Mouse (Mus musculus) right cerebral cortex, postnatal 25 days (tissue): ENCODE measurements at regions not wholly inside any gene's neighbourhood (a gene's known extent, or its start where the extent isn't known, plus 50 kb on each side); places are given as distances from the start of the nearest gene placed in this dataset.

ENCODE experiments used
- DNase-seq: peaks from one replicate; pipeline ENCODE4 v3.0.0; 2022

GRCm38 (mm10) chr4:97132650-97133049 lies 50.3 kb downstream of the Gm10192 start:
- no peak for DNase-seq

- DNase-seq = peak; percentile 35
Observed at GRCm38 (mm10) chr4:97127780-97128179, 55.2 kb downstream of the Gm10192 start.

GRCm38 (mm10) chr4:97123861-97124260 lies 59.1 kb downstream of the Gm10192 start:
- DNase-seq = no peak

- DNase-seq = no peak
Observed at GRCm38 (mm10) chr4:97121952-97122351, 61.0 kb downstream of the Gm10192 start.

DNA sequence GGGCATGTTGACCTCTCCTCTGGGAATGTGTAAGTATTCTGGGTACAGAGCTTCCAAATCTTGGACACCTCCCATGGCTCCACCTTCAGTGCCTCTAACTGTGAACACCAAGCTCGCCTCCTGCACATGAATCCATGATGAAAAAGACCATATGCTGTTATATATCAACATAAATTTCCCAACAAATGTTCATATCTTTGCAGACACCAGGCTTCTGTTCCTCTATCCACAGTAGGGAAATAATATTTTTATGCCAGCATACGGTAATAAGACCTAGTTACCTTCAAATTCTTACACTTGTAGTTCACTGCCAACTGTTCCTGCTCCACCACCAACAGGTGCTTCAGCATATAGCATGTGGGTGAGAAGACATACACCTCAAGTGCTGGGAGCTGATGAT lies 63.5 kb downstream of the Gm10192 start:
- DNase-seq = peak; percentile 4

GRCm38 (mm10) chr4:97117016-97117415 lies 66.0 kb downstream of the Gm10192 start:
- DNase-seq = no peak

- DNase-seq = no peak
Observed at GRCm38 (mm10) chr4:97102752-97103052, 80.3 kb downstream of the Gm10192 start.

GRCm38 (mm10) chr4:97101911-97102751 lies 80.8 kb downstream of the Gm10192 start:
- no peak for DNase-seq

DNA sequence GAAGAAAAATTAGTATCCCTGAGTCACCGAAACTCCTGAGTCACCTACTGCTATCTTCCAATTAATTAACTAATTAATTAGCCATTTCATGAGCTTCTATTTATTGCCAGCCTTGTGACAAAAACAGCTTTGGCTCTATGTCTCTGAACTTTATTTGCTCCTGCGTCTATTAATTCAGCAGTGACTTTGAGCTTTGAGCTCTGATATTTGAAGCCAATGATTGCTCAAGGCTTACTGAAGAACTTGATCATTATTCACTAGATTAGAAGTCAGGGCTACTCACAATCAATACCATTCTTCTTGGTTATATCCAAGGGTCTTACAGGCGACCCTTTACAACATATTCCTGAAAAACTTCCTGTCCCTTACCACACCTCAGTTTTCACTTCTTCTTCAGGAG lies 83.2 kb downstream of the Gm10192 start:
- DNase-seq = no peak

DNA sequence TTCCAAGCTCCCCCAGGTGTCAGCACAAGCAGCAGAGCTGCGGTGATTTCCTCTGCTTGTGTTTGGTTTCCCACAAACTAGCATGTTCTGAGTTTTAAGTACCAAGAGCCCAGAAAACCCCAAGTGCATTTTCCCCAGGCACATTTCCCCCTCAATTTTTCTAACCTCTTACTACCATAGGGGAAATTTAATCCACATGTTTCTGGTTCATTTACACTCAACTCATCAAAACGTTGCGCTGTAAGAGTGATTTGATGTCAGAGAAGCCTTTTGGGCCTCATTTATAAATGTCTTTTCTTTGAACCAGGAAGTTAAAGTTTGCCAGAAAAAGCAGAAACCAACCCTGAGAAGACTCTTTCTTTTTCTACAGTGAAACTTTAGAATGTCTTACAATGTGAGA lies 89.4 kb downstream of the Gm10192 start:
- no peak for DNase-seq

DNA sequence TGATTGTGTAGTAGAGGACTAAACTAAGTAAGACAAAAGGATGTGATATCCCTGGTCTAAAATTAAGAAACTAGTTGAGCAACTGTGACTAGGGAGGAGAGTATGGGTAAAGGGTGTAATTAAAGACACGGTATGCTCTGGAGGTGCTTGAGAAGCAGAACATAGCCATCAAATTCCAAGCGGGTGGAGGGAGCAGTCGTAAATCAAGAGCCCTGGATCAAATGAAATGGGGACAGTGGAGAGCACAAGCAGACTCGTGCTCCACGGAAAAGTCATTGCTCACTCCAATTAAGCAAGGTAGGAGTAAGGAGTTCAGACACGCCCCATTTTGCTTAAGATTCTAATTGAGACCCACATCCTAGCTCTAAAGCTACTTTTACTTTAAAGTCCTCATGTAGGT lies 132.2 kb downstream of the Gm10192 start:
- no peak for DNase-seq

GRCm38 (mm10) chr4:97049045-97049674 lies 133.8 kb downstream of the Gm10192 start:
- no peak for DNase-seq

DNA sequence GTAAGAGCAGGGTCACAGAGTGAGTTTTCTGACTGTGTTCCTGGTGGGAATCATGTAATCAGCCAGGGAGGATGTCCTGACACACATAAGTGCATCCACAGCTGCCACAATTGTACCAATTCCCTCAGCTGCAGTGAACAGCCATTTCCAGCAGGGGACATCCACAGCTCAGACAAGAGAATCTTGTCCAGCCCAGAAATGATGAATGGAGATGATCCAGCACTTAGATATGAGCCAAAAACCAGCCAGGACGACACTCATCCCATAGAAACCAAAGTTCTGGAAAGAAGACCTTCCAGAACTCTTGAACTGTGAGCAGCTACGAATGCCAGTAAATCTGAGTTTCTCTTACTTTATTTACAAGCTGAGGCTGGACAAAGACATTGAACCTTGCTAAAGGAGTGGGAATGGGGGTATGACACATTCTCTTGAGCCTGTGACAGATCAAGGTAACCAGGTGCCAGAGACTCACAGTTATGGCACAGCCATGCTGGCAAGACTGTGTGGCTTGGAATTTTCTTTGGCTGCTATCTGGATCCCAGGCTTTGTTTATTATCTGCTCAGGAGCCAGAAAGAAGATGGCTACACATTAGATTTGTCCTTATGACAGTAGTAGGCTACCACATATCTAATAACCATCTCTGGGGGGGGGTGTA lies 145.1 kb downstream of the Gm10192 start:
- DNase-seq = peak; percentile 32

DNA sequence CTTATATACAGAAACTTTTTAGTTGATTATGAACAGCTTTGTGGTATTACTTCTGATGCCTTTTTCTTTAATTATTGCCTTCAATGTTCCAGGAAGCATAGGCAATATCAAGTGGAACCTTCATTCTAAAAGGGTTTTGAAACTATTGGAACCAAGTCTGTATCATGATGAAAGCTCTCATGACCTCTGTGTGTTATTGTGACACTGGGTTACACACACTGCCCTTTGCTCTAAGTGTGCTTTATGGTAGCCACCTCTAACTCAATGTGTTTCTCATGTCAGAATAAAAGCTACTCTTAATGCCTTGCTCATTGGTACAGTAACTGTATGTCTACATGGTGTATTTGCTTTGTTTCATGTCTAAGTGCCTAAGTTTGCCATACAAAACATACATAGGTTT lies 154.0 kb downstream of the Gm10192 start:
- no peak for DNase-seq

DNA sequence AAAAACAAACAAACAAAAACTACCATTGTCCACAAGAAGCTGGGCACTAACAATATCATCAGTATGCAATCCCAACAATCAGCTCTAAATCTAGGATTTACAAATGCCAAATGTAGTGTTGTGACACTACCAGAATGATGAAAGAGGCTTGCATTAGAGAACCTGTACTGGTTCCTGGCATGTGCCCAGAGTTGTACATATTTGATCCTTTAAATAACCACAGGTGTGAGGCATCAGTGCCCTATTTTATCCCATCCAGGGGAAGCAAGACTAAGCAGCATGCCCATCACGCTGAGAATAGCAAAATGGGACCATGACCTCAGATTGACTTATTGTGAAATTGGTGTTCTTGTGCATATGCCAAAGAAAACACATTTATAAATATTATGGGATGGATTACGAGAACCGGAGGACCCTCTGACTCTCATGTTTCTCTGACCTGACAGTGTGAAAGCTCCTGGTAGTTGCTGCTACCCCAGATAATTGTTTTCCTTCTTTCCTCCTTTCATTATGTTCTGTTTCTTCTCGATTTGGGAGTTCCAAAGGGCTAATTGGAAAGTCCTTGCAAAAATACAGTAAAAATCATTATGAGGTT lies 157.4 kb downstream of the Gm10192 start:
- no peak for DNase-seq

DNA sequence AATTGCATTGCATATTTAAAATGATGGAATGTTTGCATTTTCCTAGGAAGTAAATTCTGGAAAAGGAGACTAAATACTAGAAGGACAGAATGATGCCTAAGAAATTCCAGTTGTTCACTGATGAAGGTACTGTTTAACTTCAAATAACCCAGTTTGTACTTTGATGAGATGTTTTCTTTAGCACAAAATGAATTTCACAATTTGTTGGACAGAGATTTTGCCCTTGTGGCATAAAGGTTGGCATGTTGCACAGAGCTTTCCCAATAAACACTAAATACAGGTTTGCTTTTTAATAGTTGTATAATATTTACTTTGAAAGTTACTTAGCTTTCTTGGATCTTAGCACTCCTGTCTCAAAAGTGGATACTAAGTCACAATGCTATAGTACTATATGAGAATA lies 181.6 kb downstream of the Gm10192 start:
- no peak for DNase-seq

- no peak for DNase-seq
Observed at GRCm38 (mm10) chr4:96980311-96980710, 195.3 kb upstream of the Gm12695 start.

DNA sequence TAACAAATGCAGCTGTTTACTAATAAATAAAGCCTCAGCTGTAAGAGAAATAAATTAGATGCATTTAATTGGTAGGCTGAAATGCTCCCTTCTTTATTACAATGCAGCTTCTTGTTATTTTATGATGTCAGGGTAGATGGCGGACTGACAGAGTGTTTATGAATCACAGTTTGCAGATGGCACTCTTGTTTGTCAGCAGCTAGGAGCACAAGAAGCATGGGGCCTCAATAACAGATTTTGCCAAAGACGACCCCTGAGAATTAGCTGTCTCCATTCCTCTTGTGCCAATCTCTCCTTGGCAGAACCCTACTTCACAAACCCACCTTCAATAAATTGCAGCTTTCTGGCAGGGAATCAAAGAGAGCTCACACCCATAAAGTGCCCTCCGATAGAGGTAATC lies 194.9 kb upstream of the Gm12695 start:
- no peak for DNase-seq

GRCm38 (mm10) chr4:96974935-96975334 lies 189.9 kb upstream of the Gm12695 start:
- DNase-seq = no peak

DNA sequence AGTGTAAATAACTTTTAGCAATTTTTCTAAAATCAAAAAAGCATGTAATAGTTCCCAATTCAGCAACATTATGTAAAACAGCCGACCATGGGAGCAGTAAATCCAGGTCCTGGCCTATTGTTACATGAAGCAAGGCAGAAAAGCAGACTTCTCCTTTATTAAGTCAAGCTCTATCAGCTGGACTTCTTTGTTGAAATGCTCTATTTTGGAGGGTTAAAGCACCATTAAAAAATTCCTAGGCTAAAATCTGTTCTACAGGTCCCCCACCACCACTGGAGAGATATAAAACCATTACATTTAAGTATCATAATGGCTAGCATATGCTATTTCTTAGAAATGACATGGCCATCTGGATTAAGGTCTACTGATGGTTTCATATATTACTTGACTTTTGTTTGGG lies 188.8 kb upstream of the Gm12695 start:
- no peak for DNase-seq

GRCm38 (mm10) chr4:96969199-96969598 lies 184.2 kb upstream of the Gm12695 start:
- DNase-seq = peak; percentile 31

GRCm38 (mm10) chr4:96968545-96969164 lies 183.7 kb upstream of the Gm12695 start:
- DNase-seq = no peak
